Mouse (Mus musculus) bone marrow, adult 2 months (tissue): ENCODE measurements around the gene Alk. TPM values are rescaled to one million over a fixed set of nuclear protein-coding genes. Genes with fewer than 3 reads are reported as not detected.

Source experiments
- H3K27ac ChIP-seq: fragments of 200-500 bp; 2 replicates; pipeline ENCODE4 v1.5.1; 2012; ENCODE audit warnings: low read depth, mild to moderate bottlenecking, control low read depth, inconsistent platforms, low read length; ENCODE audit not compliant: control insufficient read depth, poor library complexity, insufficient read depth
- H3K4me1 ChIP-seq: fragments of 200-500 bp; 2 replicates; pipeline ENCODE4 v1.6.1; 2011; ENCODE audit warnings: low read length; ENCODE audit not compliant: control insufficient read depth, insufficient read depth
- H3K4me3 ChIP-seq: fragments of 200-500 bp; replicated peaks from 2 replicates; pipeline ENCODE3; 2011; ENCODE audit warnings: mild to moderate bottlenecking, low read depth, low read length, control low read depth; ENCODE audit not compliant: control insufficient read depth
- CTCF ChIP-seq: fragments of 200-500 bp; IDR thresholded peaks from 2 replicates; pipeline ENCODE4 v1.5.1; 2011; ENCODE audit warnings: low read length, control low read depth; ENCODE audit not compliant: control insufficient read depth, insufficient read depth
- POLR2A ChIP-seq: fragments of 200-500 bp; IDR thresholded peaks from 2 replicates; pipeline ENCODE4 v1.6.1; 2011; ENCODE audit warnings: low read depth, mild to moderate bottlenecking, control low read depth, low read length, borderline replicate concordance; ENCODE audit not compliant: control insufficient read depth
- WGBS: fragments of 180-500 bp; shearing (Covaris S2); methylation state at CpG from one replicate; pipeline ENCODE4 v1.1.7; 2018; 5-methylcytosine and 5-hydroxymethylcytosine counted together
- polyA plus RNA-seq: library from polyadenylated mRNA; stranded (reverse); fragments of >200 nt; gene quantifications from 2 replicates; pipeline ENCODE4 v1.2.4, GENCODE M21; 2011; ENCODE audit warnings: low replicate concordance; ENCODE audit not compliant: missing spikeins, insufficient read depth, insufficient read length

The Alk gene
- polyA plus RNA-seq, 1 experiment: not detected

DNA sequence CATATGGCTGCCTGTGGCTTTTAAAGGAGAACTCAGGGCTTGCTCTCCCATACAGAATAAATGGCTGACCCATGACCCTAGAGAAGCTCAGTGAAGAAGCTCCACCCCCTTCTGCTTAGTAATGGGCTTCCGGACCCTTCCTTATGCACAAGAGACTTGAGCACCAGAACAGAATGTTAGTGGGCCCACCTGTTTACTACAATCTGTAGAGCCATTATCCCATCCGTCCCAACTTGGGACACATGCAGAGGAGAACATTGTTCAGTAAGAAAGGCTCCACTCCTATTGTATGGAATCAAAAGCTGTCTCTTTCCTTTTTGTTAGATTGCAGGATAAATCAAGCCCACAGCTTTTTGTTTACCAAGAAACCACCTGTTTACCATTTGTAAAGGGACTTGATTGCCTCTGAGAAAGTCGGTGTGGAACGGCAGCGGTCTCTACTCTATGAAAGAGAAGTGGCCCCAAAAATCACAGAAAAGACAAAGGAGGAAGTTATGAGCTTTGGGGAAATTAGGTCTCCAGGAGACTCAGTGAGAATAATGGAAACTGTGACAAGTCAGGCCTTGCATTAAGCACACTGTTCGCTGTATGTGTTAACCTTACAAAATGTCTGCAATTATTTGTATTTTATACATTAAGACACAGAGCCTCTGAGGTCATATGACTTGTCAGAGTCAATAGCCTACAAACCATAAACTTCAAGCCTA is 47.2 kb downstream of the Alk start:
- Histone ChIP-seq H3K4me1 (no peaks in the 10 kb centered on the region), H3K27ac (no peak overlapping the region), H3K4me3 (no peak overlapping the region)
- WGBS: 77% methylated on average over 6 of the region's 6 CpGs
- TF ChIP-seq POLR2A (no peak), CTCF (no peak)

DNA sequence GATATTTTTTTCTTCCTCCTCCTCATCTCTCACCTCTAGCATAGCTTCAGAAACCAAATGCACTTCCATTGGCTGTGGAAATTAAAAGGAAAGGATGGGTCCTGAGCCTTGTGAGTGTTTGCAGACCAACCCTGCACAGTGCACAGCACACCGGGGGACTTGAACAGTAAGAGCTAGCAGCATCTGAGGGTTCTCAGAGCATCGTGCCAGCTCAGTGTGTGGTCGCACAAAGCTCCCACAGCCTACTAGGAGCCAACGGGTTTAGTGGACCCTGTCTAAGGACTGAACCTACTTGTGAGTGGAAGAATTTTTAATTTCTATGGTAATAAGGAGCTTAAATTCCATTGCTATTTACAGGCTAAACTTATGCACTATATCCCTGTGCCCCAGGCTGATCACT is 58.2 kb downstream of the Alk start:
- WGBS: 67% methylated on average over 4 of the region's 4 CpGs
- Histone ChIP-seq H3K4me3 (no peak overlapping the region), H3K27ac (no peak overlapping the region), H3K4me1 (no peaks in the 10 kb centered on the region)
- TF ChIP-seq POLR2A (no peak), CTCF (no peak)

DNA sequence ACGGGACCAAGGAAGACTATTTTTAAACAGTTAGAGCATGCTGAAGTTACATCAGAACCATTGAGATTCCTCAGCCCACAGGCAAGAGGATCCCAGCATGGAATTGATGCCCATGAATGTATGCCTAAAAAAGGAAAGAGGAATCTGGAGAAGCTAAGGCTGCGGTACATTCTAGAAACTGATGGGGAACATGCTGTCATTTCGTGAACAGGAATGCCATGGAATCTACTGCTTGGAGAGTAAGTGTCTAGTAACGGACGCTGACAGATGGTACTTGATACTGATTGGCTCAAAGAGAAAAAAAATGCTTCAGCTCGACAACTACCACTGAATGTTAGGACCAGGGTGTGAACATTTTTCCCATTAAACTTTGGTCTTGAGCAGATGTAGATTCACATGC is 69.1 kb downstream of the Alk start:
- no peak for TF ChIP-seq POLR2A
- TF ChIP-seq CTCF: no peak
- Histone ChIP-seq H3K27ac (no peak overlapping the region), H3K4me3 (no peak overlapping the region), H3K4me1 (no peaks in the 10 kb centered on the region)
- WGBS: 77% methylated on average over 6 of the region's 6 CpGs

DNA sequence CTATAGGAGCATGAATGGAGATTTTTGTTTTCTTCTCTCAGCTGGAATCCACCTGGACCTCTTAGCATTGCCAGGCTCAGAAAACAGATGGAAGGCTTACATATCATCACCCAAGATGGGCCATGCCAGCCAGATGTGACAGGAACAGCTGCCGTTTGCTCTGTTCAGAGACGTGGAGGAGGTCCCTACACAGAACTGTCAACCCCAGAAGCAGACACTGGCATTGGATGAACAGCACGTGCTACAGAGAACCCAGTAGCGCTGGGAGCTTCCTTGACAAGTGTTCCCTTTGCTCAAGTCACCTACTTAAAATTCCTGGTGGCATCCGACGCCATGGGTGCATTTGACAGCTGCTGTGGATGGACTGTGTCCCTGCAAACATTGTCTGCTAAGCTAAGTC is 72.2 kb downstream of the Alk start:
- Histone ChIP-seq H3K4me3 (no peak overlapping the region), H3K4me1 (no peaks in the 10 kb centered on the region), H3K27ac (no peak overlapping the region)
- TF ChIP-seq CTCF (no peak), POLR2A (no peak)
- WGBS: 73% methylated on average over 6 of the region's 6 CpGs

GRCm38 (mm10) chr17:72528481-72528880 is 75.9 kb downstream of the Alk start:
- Histone ChIP-seq H3K4me3 (no peak overlapping the region), H3K27ac (no peak overlapping the region), H3K4me1 (no peaks in the 10 kb centered on the region)
- TF ChIP-seq CTCF: no peak
- no peak for TF ChIP-seq POLR2A
- 78% methylated on average over 8 of the region's 8 CpGs for WGBS

DNA sequence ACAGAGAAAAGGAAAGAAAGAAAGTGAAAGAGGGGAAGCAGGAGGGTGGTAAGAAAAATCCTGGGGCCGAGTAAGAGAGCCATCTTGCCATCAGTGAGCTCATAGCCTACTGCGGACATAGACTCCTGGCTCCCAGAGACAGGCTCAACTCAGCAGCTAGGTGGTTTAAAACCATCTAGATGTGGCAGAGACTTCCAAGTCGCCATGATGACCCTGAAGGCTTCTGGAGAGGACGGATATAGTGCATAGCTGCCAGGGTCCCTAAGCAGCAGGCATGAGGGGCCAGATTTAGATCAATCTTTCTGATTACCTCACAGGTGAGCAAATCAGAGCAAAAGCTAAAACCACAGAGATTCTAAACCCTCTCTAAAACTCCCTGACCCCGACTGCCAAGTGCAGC is 76.9 kb downstream of the Alk start:
- Histone ChIP-seq H3K4me1 (no peaks in the 10 kb centered on the region), H3K4me3 (no peak overlapping the region), H3K27ac (no peak overlapping the region)
- no peak for TF ChIP-seq CTCF
- no peak for TF ChIP-seq POLR2A
- 56% methylated on average over 5 of the region's 5 CpGs for WGBS

DNA sequence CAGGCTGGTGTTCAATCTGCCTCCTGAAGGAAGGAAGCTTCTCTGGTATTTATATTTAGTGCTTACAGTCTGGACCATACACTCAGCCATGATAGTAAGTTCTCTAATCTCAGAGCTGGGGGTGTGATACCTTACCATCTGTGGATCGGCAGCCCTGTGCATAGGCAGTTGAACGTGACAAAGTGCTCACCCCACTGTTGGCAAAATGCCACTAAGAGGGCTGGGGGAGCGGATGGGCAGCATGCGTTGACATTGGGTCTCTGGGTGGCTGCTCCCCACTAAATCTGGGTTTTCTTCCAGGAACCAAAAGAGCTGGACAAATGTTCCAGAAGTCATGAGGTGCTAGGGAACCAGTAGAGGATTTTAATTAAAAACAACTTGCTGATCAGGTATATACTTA is 78.1 kb downstream of the Alk start:
- Histone ChIP-seq H3K4me3 (no peak overlapping the region), H3K4me1 (no peaks in the 10 kb centered on the region), H3K27ac (no peak overlapping the region)
- TF ChIP-seq POLR2A: no peak
- no peak for TF ChIP-seq CTCF
- WGBS: 81% methylated on average over 4 of the region's 4 CpGs

GRCm38 (mm10) chr17:72524839-72525238 is 79.6 kb downstream of the Alk start:
- WGBS: 66% methylated on average over 3 of the region's 3 CpGs
- no peak overlapping the region for H3K27ac ChIP-seq
- no peak overlapping the region for H3K4me3 ChIP-seq
- TF ChIP-seq POLR2A: no peak
- TF ChIP-seq CTCF: no peak
- H3K4me1 ChIP-seq: no peaks in the 10 kb centered on the region

GRCm38 (mm10) chr17:72523006-72523405 is 81.4 kb downstream of the Alk start:
- H3K4me3 ChIP-seq: no peak overlapping the region
- H3K27ac ChIP-seq: no peak overlapping the region
- H3K4me1 ChIP-seq: no peaks in the 10 kb centered on the region
- 42% methylated on average over 7 of the region's 7 CpGs for WGBS
- no peak for TF ChIP-seq POLR2A
- TF ChIP-seq CTCF: no peak
